Mouse (Mus musculus) kidney, adult 18-20 months (tissue): ENCODE results near the gene Gm45785.

ENCODE experiments used
- DNase-seq: peaks from one replicate; pipeline ENCODE4 v3.0.0; 2021

Gm45785 gene

DNA sequence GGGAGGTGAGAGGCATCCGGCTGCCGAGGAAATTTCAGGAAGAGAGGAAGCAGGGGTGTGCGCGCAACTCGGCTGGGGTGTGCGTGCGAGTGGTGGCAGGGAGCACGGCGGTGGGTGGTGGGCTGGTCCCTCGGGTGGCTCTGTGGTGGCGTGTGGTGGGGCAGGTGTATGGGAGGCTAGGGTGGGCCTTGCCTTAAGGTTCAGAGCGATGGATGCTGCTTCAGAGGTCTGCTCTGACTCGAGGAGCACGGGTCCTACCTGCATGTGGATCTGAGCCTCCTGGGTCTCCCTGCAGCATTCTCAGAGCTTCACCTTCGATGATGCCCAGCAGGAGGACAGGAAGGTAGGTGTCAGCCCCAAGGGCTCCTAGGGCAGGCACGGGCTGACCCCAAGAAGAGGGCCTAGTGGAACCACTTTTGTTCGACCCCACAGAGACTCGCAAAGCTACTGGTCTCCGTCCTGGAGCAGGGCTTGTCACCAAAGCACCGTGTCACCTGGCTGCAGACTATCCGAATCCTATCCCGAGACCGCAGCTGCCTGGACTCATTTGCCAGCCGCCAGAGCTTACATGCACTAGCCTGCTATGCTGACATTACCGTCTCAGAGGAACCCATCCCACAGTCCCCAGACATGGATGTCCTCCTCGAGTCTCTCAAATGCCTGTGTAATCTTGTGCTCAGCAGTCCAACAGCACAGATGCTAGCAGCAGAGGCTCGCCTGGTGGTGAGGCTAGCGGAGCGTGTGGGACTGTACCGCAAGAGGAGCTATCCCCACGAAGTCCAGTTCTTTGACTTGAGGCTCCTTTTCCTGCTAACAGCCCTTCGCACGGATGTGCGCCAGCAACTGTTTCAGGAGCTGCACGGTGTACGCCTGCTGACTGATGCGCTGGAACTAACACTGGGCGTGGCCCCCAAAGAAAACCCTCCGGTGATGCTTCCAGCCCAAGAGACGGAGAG, 1.7 kb upstream of the Gm45785 start, which contains the start of gene Bet1l:
Gene Bet1l (minus strand): TSS at position 28 of the 956 bp plus-strand sequence.
- no peak for DNase-seq

DNA sequence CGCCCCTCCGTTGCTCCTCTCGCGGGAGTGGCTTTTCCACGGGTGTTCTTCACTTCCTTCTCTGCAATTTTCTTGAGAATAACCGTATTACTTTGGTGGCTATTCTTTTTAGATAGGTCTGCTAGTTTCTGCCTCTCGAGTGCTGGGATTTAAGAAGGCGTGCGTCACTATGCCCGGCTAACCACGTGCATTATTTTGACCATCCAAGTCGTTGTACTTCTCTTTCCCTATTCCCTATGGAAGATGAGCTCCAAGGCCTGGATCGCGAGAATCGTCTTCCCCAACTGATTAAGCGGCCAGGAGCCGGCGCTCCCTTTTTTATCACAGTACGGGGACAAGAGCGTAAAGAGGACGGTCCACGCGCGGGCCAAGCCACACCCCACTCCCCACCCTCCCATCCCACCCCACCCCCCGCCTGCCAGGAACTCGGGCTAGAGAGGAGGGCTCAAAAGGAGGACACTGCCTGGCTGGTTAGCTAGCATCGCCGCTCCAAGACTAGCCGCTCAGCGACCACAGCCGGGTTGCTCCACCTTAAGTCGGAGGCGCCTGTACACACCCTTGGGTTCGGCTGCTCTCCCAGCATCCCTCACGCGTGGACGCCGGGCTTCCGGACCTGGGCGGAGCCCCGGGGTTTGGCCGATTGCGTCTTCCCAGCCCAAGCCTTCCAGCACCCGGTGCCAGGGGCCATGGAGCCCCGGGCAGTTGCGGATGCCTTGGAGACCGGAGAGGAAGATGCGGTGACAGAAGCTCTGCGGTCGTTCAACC, 836 bp upstream of the Gm45785 start, which contains the start of gene Ric8a:
Gene Ric8a (plus strand): TSS at position 173 of the 765 bp plus-strand sequence.
- DNase-seq = peak; percentile 92

DNA sequence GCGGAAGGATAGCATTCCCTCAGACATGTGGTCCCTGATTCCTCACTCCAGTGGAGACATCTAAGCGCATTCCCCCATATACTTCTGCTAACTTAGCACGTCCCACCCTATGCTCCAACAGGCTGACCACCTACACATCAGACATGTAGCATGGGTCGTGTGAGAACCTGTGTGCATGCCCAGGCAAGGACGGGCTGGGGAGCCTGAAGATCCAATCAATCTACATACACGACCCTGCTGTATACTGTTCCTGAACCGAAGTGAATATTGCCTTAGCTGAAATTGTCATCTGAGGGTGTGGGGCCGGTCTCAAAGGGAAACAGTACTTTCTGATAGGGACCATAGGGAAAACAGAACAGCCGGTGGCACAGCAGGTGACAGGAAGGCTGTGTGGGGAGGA, 950 bp downstream of the Gm45785 start:
- no peak for DNase-seq

DNA sequence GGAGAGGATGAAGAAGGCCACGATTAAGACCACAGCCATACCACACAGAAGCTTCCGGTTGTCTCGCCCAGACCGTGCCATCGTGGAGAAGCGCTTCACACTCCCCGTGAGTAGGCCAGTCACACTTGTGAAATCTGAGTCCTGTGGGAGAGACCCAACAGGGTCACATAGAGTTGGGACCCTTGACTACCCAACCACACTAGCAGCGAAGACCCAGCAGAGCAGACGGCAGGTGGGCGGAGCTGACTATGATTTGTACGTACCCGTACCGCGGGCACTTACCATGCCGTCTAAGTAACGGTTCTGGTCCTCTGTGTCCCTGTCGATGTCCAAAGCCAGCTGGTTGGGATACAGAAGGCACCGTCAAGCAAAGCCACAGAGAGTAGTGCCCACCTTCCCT, 1.6 kb downstream of the Gm45785 start:
- no peak for DNase-seq

DNA sequence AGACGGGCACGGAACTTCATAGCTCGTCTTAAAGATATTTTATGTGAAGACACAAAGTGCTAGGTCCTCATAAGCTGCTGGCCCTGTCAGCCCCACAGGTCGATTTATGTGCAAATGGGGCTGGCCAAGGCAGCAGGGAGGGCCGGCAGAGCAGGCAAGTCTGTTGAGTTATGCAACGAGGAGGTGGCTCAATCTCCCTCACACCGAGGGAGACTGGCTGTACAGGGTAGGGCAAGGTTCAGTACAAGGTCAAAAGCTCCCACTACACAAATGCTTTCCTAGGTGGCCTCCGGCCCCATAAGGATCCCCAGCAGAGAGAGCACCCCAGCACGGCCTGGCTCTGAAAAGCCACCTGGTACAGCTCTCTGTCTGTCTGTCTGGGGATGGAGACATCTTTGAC, 2.7 kb downstream of the Gm45785 start:
- peak; percentile 48 for DNase-seq

DNA sequence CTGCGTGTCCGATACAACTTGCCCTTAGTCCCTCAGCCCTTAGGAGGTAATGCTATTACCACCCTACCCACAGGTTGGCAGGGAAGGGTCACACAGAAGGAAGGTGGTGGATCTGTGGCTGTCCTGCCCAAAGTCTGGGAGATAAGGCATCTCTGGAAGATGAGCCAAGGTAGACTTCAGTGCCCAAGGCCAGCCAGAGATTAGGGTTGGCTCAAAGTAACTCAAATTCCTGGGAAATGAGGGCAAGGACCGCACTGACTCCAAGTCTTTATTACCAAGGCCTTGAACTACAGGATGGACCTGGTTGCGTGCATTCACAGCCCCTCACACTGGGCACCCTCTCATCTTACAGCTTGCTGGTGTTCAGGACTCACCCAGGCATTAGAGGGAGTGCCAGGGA, 4.2 kb downstream of the Gm45785 start:
- no peak for DNase-seq

DNA sequence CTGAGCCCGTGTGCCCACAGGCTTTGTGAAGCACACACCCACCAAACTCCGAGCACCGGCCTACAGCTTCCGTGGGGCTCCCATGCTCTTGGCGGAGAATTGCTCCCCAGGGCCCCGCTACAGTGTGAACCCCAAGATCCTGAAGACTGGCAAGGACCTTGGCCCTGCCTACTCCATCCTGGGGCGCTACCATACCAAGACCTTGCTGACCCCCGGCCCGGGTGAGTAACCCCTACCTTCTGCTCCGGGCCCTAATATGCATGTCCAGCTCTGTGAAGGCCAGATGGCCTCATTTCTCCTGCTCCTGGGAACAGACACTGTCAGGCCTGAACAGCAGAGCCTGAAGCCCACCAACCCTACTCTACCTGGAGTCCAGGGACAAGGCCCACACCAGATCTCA, 7.5 kb downstream of the Gm45785 start:
- no peak for DNase-seq

DNA sequence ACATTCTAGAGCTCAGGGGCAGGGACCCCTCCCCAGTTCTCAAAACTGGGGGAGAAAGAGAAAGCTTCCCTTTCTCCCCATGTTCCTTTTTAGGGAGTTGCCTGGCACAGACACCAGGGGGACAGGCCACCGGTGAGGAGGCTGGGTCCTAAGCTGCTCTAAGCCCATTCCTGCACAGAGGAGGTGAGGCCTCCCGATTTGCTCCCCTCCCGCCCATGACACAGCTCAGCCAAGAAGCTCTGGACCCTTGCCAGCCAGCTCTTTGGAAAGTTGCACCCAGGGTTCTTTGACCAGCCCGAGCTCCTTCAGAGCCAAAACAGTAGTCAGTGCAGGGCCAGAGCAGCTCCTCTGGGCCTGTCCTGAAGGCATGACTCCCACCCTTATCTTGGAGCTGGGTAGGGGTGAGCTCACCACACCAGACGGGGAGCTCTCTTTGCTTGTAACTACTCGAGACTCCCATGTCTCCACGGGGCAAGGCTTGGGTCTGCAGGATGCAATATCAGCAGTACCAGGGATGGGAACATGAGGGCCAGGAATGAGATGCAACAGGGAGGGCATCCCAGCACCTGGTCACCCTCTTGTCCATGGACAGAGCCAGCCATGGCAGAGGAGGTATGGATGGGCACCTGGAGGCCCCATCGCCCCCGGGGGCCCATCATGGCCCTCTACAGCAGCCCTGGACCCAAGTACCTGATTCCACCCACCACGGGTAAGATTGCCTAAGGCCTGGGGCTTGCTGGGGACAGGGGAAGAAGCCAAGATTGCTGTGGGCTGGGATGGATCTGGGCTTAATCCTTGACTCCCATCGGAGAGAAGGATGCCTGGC, 8.2 kb downstream of the Gm45785 start, which contains the start of gene Odf3:
Gene Odf3 (plus strand): TSS at position 51 of the 826 bp plus-strand sequence.
- peak; percentile 66 for DNase-seq

DNA sequence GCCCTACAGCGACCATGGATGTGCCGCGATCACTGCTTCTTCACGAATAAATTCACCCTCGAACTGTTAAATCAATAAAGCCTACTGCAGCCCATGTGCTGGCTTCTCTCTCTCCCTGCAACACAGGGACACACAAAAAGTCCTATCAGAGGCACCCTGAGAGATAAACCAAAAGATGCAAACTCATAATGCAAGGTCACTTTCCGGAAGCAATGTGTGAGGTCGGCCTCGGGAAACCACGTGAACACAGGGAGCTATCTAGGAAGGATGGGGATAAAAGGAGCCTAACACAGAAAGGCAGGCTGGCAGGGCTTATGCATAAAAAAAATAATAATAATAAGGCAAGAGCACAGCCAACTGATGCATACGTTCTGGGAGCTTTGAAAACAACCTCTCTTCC, 9.5 kb downstream of the Gm45785 start:
- no peak for DNase-seq

DNA sequence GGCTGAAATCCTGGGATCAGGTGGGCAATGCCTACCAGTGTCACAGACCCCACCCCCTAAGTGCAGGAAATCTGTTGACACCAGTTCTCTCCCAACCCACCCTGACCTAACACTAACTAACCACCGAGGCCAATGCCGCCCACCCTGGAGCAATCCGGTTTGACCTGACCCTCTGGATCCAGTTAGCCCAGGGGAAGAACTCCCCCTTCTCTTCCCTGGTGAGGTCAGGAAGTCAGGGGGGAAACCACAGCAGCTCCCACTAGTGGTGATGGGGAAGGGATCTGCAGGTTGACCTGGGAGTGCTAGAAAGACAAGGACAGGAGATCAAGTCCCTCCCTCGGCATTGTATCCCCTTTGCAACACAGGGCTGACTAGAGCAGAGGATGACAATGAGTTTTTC, 10.4 kb downstream of the Gm45785 start:
- DNase-seq = no peak

DNA sequence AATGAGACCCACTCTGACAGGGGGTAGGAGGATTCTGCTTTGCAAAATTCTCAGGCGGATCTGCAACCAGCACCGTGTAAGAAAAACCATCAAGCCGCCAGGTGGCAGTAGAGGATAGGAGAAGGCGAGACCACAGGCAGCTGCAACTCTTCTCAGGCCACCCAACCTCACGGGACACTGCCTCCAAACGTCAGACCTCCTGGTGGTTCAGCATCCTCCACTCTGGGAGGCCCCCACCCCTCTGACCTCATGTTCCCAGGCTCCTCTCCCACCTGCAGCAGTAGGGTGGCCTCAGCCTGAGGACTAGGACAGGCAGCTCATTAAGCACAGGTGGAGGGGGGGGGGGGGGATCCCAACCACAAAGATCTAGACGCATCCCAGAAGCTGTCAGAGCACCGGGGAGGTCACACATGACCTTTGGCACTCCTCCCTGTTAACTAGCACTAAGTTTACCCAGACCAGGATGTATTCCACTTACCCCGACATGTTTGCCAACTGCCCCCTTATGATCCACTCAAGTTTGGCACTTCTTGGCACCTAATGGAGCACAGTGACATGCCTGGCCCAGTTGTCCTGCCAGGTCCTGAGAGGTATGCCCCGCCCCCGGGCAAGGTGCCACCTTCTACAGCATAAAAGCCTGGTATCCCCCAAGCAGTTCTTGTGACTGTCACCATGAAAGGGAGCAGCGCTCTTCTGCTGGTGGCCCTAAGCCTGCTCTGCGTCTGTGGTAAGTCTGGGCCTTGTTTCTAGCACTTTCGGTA, 11.0 kb downstream of the Gm45785 start, which contains the start of gene Scgb1c1:
Gene Scgb1c1 (plus strand): TSS at position 643 of the 761 bp plus-strand sequence.
- peak; percentile 91 for DNase-seq

DNA sequence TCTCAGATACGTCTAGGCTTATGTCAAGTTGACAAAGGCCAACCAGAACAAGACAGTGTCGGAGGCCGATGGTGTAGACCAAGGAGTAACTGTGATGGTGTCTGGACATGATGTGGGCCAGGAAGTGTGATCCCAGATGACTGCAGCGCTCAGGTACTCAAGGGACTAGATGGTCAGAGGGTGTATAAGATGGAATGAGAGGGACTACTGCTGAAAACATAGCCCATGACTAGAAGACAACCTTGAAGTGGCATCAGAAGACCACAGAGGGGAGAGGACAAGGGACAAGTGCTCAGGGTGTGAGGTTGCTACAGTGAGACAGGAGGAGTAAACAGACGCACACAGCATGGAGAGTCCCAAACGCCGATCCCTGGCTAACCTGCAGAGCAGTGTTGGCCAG, 12.3 kb downstream of the Gm45785 start:
- DNase-seq = no peak

DNA sequence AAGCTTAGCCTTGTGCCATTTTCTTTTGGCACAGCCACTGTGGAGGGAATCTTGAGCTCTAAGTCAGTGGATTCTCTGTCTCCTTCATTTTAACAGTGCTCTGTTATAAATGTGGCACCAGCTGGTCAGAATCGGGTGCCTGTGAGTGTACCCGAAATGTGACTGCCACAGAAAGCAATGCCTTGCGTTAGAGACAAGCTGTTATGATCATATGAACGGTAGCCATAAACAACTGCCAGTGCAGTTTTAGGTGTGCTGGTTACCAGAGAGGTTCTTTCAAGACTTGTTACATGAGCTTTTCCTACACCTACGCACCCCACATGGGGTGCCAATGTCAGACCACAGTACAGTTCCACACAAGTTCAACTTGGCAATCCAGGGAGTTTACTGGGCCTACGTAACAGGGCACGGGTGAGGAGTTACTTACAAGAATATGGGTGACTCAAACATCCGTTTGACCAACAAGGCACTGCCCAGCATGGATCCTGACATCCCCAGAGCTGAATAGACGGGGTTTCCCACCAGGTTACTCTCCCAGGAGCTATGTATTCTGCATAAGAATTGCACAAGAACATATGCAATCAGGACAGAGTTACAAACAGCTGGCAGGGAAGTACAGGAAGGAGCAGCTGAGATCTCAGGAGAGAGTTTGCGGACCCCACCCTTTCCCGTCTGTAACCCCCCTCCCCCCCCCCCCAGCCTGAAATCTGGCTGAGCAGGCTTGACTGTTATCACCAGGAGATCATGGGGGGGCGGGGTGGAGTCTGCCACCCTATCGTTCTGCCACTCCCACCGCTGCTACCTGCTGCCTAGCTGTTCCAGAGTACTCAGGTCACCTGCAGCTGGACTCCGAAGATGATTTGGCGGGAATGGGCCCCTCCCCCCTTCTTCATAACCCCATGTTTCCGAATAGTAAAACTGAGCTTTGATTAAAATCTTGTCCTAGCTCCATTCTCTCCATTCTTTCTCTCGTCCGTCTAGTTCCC, 15.1 kb downstream of the Gm45785 start:
- no peak for DNase-seq

DNA sequence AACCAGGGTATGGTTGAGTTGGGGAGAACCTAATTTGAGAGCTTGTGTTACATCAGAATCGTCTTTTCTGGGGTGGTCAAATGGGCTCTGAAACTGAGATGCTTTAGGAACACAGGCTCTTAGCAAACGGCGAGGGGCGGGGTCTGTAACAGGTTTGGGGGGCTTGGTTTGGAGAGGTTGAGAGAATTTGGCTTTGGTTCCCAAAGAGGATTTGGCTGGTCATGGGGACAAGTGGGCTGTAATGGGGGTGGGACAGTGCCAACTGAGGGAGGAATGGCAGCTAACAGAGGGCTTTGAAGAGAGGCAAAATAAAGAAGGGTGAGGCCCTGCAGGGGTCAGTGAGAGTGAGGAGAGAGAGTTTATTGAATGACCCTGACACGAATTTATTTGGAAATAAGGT, 16.6 kb downstream of the Gm45785 start:
- DNase-seq = no peak

DNA sequence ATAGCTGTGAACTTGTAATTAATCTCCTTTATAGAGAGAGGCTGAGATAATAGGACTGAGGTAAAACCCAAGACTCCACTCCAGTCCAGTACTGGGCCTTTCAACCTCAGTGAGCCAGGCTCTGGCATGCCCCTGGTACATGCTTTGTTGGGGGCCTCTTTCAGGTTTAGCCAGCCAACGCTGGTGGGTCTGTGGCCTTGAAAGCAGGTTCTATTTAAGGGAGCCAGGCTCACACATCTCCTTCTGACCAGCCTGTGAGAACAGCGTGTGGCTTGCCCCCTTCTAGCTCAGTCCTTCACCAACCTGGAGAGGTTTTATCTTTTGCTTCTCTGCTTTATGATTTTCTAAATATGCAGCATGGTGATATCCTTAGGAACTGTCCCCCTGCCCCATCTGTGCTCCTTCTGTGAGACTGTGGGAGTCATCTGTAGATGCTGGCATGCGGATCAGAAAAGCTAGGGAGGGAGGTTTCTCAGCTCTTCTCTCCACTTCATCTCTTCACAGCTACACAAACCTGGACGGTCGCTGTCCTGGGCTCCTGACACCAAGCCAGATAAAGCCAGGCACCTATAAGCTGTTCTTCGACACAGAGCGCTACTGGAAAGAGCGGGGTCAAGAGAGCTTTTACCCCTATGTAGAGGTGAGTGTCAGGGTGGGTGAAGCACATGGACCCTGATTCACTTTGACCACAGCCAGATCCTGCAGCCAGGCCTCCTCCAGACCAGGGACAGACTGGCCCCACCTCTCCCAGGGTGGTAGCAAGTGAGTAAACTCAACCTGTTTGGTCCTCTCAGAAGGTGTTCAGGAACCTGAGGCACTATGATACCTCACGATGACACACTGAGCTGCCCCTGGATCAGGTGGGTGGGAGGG, 19.7 kb downstream of the Gm45785 start:
- DNase-seq = no peak

DNA sequence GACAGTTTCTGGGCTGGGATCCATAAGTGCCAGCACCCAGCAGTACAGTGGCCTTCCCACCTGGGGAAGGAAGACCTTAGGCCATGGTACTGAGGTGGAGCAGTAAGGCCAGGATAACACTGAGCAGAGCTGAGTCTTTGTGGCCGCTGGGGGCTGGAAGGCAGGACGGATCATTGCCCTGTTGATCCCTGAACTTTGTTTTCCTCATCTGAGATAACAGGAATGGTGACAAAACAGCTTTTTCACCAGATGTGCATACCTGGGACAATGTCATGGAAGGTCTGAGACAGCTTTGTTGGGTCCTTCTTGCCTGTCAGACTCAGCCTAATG, 20.4 kb downstream of the Gm45785 start:
- no peak for DNase-seq

DNA sequence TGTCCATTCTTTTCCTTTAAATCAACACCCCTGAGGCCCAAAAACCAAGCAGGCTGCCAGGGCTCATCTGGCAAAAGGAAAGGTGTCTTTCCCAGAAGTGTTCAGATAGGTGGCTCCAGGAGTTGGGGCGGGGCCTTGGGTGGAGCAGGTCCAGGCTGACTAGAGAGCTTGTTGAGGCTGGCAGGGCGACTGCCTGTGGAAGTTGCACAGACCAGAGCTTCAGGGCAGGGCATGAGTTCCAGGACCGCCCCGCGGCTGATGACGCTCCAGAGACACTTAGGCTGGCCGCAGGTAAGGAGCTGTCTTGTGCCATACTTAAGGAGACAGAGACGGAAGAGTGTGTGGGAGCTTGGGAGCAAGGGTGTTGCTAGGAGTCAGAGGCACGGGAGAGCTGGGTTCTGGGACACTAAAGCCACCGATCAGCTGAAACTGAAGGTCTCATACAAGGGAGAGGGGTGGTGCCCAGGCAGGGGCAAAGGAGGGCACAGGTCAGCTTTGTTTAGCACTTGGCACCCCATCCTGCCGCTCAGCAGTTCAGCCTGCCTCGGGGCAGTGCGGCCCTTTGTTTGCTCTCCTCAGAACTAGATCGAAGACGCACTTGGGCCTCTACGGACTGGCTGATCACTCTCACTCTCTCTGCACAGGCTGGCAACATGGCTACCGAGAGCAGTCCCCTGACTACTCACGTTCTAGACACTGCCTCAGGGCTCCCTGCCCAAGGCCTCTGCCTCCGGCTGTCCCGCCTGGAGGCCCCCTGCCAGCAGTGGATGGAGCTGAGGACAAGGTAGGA, 21.0 kb downstream of the Gm45785 start, which contains the start of gene Urah:
Gene Urah (plus strand): TSS at position 51 of the 790 bp plus-strand sequence.
- peak; percentile 40 for DNase-seq

DNA sequence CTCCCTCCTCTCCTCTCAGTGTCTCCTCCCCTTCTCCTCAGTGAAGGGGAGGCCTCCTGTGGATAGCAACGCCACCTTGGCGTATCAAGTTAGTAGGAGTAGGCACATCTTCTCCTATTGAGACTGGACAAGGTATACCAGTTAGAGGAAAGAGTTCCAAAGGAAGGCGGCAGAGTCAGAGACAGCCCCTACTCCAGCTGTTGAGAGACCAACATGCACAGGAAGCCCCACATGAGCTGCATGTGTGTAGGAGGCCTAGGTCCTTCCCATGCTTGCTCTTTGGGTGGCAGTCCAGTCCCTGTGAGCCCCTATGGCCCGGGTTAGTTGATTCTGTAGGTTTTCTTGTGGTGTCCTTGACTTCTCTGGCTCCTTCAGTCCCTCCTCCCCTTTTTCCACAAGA, 22.8 kb downstream of the Gm45785 start:
- DNase-seq = no peak

DNA sequence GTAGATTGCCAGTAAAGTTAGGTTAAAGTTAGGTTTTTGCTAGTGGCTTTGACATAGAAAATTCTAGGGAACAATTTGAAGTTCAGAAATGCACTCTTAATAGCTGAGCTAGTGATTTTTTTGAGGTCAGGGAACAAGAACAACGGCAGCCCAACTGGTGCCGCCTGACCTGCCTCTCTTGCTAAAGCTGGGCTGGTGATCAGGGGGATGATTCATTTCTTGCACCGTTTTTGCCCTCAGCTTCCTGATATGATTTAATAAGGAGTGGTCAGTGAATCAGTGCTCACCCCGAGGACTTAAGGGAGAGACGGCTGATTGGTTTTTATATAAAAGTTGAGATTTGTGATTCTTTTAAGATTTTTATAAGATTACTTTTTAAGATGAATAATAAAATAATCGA, 24.7 kb downstream of the Gm45785 start:
- DNase-seq = no peak
